ENCODE assay signal across 11 mouse cellular contexts in genomic region chr15:62161975-62162647, GRCm38 (mm10).
DNase-seq lines count a peak whose midpoint lies in the region; ATAC-seq lines count a peak whose summit lies in the region.
"Had no signal": no experiment of that assay in that cellular context is flagged by ENCODE, and none has a peak within 500 bp of the region (broad histone marks: within the 10 kb centered on the region; RNA-seq: fewer than 3 reads in every experiment).

No protein-coding gene starts in this region.

- ATAC-seq in kidney, embryonic 16.5 days (ENCODE audit: low FRiP score, low TSS enrichment): no peak
- peak; percentile 39; the same call in 1 of the 2 replicates for ATAC-seq in heart, embryonic 13.5 days (ENCODE audit: extremely low read depth, insufficient number of reproducible peaks, low FRiP score, low TSS enrichment)
- no peak for ATAC-seq in liver, embryonic 12.5 days
- no peak for ATAC-seq in hindbrain, embryonic 12.5 days (ENCODE audit: low FRiP score)

- no peak overlapping the region for H3K9ac ChIP-seq in kidney, embryonic 16.5 days (replicated peaks; ENCODE audit: low read length)
- H3K9ac ChIP-seq in heart, embryonic 13.5 days: 0 out of 2 replicates have a peak overlapping the region, but pooled peaks have one; percentile 37
- H3K9ac ChIP-seq in liver, embryonic 12.5 days: peak overlapping the region; percentile 31
- no peak overlapping the region for H3K9ac ChIP-seq in hindbrain, embryonic 12.5 days
- H3K9ac ChIP-seq: hindbrain, embryonic 15.5 days; limb, embryonic 15.5 days had no signal

- no peak overlapping the region for H3K27ac ChIP-seq in kidney, embryonic 16.5 days (ENCODE audit: low read length)
- H3K27ac ChIP-seq in heart, embryonic 13.5 days (replicated peaks): peak overlapping the region; percentile 50
- H3K27ac ChIP-seq in liver, embryonic 12.5 days: peak overlapping the region; percentile 90
- no peak overlapping the region for H3K27ac ChIP-seq in midbrain, embryonic 10.5 days (replicated peaks)
- no peak overlapping the region for H3K27ac ChIP-seq in hindbrain, embryonic 12.5 days
- H3K27ac ChIP-seq: hindbrain, embryonic 15.5 days; limb, embryonic 15.5 days had no signal

- no peak overlapping the region for H3K4me2 ChIP-seq in kidney, embryonic 16.5 days (replicated peaks; ENCODE audit: low read depth, low read length)
- peak overlapping the region; percentile 30 for H3K4me2 ChIP-seq in heart, embryonic 13.5 days
- no peak overlapping the region for H3K4me2 ChIP-seq in liver, embryonic 12.5 days
- no peak overlapping the region for H3K4me2 ChIP-seq in hindbrain, embryonic 12.5 days (replicated peaks)
- H3K4me2 ChIP-seq: hindbrain, embryonic 15.5 days; limb, embryonic 15.5 days had no signal

- DNase-seq in kidney, adult 18-20 months: peak; percentile 80
- peak; percentile 37 to 41 for DNase-seq in cerebellum, adult 18-20 months
- no peak for DNase-seq in neural tube, embryonic 10.5 days (ENCODE audit: extremely low spot score, low spot score)
- no peak for DNase-seq in midbrain, embryonic 10.5 days (ENCODE audit: low spot score)

- H3K36me3 ChIP-seq in kidney, embryonic 16.5 days (ENCODE audit: insufficient read depth, low read length): no peaks in the 10 kb centered on the region
- no peaks in the 10 kb centered on the region for H3K36me3 ChIP-seq in heart, embryonic 13.5 days
- peaks cover 15% of the 10 kb centered on the region; the same call in 1 of the 2 replicates for H3K36me3 ChIP-seq in liver, embryonic 12.5 days
- H3K36me3 ChIP-seq in midbrain, embryonic 10.5 days: no peaks in the 10 kb centered on the region
- no peaks in the 10 kb centered on the region for H3K36me3 ChIP-seq in hindbrain, embryonic 12.5 days
- H3K36me3 ChIP-seq: hindbrain, embryonic 15.5 days; limb, embryonic 15.5 days had no signal

- 66% methylated on average over 8 of the region's 8 CpGs for WGBS in kidney, embryonic 16.5 days
- 22% methylated on average over 8 of the region's 8 CpGs for WGBS in heart, embryonic 13.5 days
- 71% methylated on average over 8 of the region's 8 CpGs for WGBS in liver, embryonic 12.5 days (ENCODE audit: insufficient replicate concordance)
- 77% methylated on average over 8 of the region's 8 CpGs for WGBS in midbrain, embryonic 10.5 days
- WGBS in hindbrain, embryonic 12.5 days: 76% methylated on average over 8 of the region's 8 CpGs

- no peaks in the 10 kb centered on the region for H3K27me3 ChIP-seq in kidney, embryonic 16.5 days (ENCODE audit: insufficient read depth, low read length)
- no peaks in the 10 kb centered on the region for H3K27me3 ChIP-seq in heart, embryonic 13.5 days (replicated peaks)
- H3K27me3 ChIP-seq in liver, embryonic 12.5 days (replicated peaks): no peaks in the 10 kb centered on the region
- no peaks in the 10 kb centered on the region for H3K27me3 ChIP-seq in midbrain, embryonic 10.5 days (ENCODE audit: low read depth, poor library complexity, severe bottlenecking)
- H3K27me3 ChIP-seq in hindbrain, embryonic 12.5 days: no peaks in the 10 kb centered on the region
- H3K27me3 ChIP-seq: hindbrain, embryonic 15.5 days; limb, embryonic 15.5 days had no signal

- H3K9me3 ChIP-seq in kidney, embryonic 16.5 days (ENCODE audit: low read length): no peaks in the 10 kb centered on the region
- no peaks in the 10 kb centered on the region for H3K9me3 ChIP-seq in heart, embryonic 13.5 days
- no peaks in the 10 kb centered on the region for H3K9me3 ChIP-seq in liver, embryonic 12.5 days (replicated peaks)
- H3K9me3 ChIP-seq in midbrain, embryonic 10.5 days (replicated peaks): no peaks in the 10 kb centered on the region
- H3K9me3 ChIP-seq in hindbrain, embryonic 12.5 days (replicated peaks): no peaks in the 10 kb centered on the region
- H3K9me3 ChIP-seq: hindbrain, embryonic 15.5 days; limb, embryonic 15.5 days had no signal

- peaks cover 9% of the 10 kb centered on the region for H3K4me1 ChIP-seq in kidney, embryonic 16.5 days (ENCODE audit: insufficient read depth, low read length)
- H3K4me1 ChIP-seq in heart, embryonic 13.5 days: peaks cover 29% of the 10 kb centered on the region
- peaks cover 95% of the 10 kb centered on the region for H3K4me1 ChIP-seq in liver, embryonic 12.5 days
- no peaks in the 10 kb centered on the region for H3K4me1 ChIP-seq in midbrain, embryonic 10.5 days
- H3K4me1 ChIP-seq in hindbrain, embryonic 12.5 days: no peaks in the 10 kb centered on the region; the same call in 1 of the 2 replicates

- no peak overlapping the region for H3K4me3 ChIP-seq in kidney, embryonic 16.5 days (ENCODE audit: low read length)
- no peak overlapping the region for H3K4me3 ChIP-seq in heart, embryonic 13.5 days
- H3K4me3 ChIP-seq in liver, embryonic 12.5 days: no peak overlapping the region
- no peak overlapping the region for H3K4me3 ChIP-seq in midbrain, embryonic 10.5 days
- no peak overlapping the region for H3K4me3 ChIP-seq in hindbrain, embryonic 12.5 days
- H3K4me3 ChIP-seq: erythroblast, embryonic 14.5 days; hindbrain, embryonic 15.5 days; limb, embryonic 15.5 days had no signal

Comparison
In these comparisons a context has a peak if more than half of its experiments do, and no peak if none do; other contexts are left out.
1. DNase-seq: peak in kidney, adult 18-20 months (single experiment) and cerebellum, adult 18-20 months (2 of 2); none in neural tube, embryonic 10.5 days (single experiment) and midbrain, embryonic 10.5 days (single experiment).
2. H3K27ac ChIP-seq: peak in heart, embryonic 13.5 days (single experiment) and liver, embryonic 12.5 days (single experiment); none in kidney, embryonic 16.5 days (single experiment), midbrain, embryonic 10.5 days (single experiment) and hindbrain, embryonic 12.5 days (single experiment).
3. H3K9ac ChIP-seq: peak in heart, embryonic 13.5 days (single experiment) and liver, embryonic 12.5 days (single experiment); none in kidney, embryonic 16.5 days (single experiment) and hindbrain, embryonic 12.5 days (single experiment).